Mouse (Mus musculus) small intestine, adult 10 weeks (tissue): Measurements from ENCODE around the gene Lcn2. TPM values are rescaled to one million over a fixed set of nuclear protein-coding genes. Genes with fewer than 3 reads are reported as not detected.

ENCODE experiments used
- polyA plus RNA-seq: library from polyadenylated mRNA; stranded (reverse); fragments of 350-450 nt; fragmentation: Illumina TruSeq; extraction: RNeasy Lipid Tissue Mini Kit (QIAGEN cat#74804); gene quantifications from one replicate; pipeline ENCODE4 v1.2.3, GENCODE M21; 2014; ENCODE audit warnings: low replicate concordance

Gene Lcn2
- not detected for polyA plus RNA-seq

GRCm38 (mm10) chr2:32387706-32388490 is at the start of gene Lcn2:
Gene Lcn2 (minus strand): TSS chr2:32388252.

GRCm38 (mm10) chr2:32395484-32395945 is 7.5 kb upstream of the Lcn2 start, which contains the start of gene Ptges2:
Gene Ptges2 (plus strand): TSS chr2:32395896.

GRCm38 (mm10) chr2:32381775-32382223 is 6.3 kb downstream of the Lcn2 start, which contains the start of gene 1110008P14Rik:
Gene 1110008P14Rik (minus strand): TSS chr2:32381938.

GRCm38 (mm10) chr2:32353007-32353542 is 35.0 kb downstream of the Lcn2 start, which contains the start of gene Dnm1:
Gene Dnm1 (minus strand): TSS chr2:32353338.

GRCm38 (mm10) chr2:32352151-32353006 is 35.7 kb downstream of the Lcn2 start, which contains the start of gene Ciz1:
Gene Ciz1 (plus strand): TSS chr2:32352327.

Other genes with a start within 250 kb of the Lcn2 start
- gene Prrc2b, start 237.2 kb downstream of the Lcn2 start, polyA plus RNA-seq: 7.7 TPM
- 1.7 TPM for gene Pomt1, start 151.7 kb downstream of the Lcn2 start, polyA plus RNA-seq
- 9.7 TPM for gene Uck1, start 128.1 kb downstream of the Lcn2 start, polyA plus RNA-seq
- 6.6 TPM for gene Golga2, start 100.9 kb downstream of the Lcn2 start, polyA plus RNA-seq
- 142 TPM for gene Swi5, start 100.2 kb downstream of the Lcn2 start, polyA plus RNA-seq
- 9.2 TPM for gene Ciz1, start 35.9 kb downstream of the Lcn2 start, polyA plus RNA-seq
- 4.1 TPM for gene Dnm1, start 34.9 kb downstream of the Lcn2 start, polyA plus RNA-seq
- gene 1110008P14Rik, start 6.3 kb downstream of the Lcn2 start, polyA plus RNA-seq: 0.52 TPM
- 1.1 TPM for gene Ptges2, start 7.6 kb upstream of the Lcn2 start, polyA plus RNA-seq
- 0.59 TPM for gene Naif1, start 62.2 kb upstream of the Lcn2 start, polyA plus RNA-seq
- 2.0 TPM for gene Slc25a25, start 63.2 kb upstream of the Lcn2 start, polyA plus RNA-seq
- 15.2 TPM for gene Fam102a, start 147.1 kb upstream of the Lcn2 start, polyA plus RNA-seq
- 2.4 TPM for gene Dpm2, start 182.6 kb upstream of the Lcn2 start, polyA plus RNA-seq
- not detected for gene Pip5kl1, start 186.5 kb upstream of the Lcn2 start, polyA plus RNA-seq
- gene 9430097D07Rik, start 187.4 kb upstream of the Lcn2 start, polyA plus RNA-seq: not detected
- 0.59 TPM for gene St6galnac4, start 198.8 kb upstream of the Lcn2 start, polyA plus RNA-seq
- gene St6galnac6, start 211.5 kb upstream of the Lcn2 start, polyA plus RNA-seq: 0.30 TPM
- gene Ak1, start 233.5 kb upstream of the Lcn2 start, polyA plus RNA-seq: 0.33 TPM